Mouse (Mus musculus): ENCODE measurements around the gene Fkbp4. TPM values are rescaled to one million over a fixed set of nuclear protein-coding genes. Genes with fewer than 3 reads are reported as not detected.

The Fkbp4 gene
- total RNA-seq (2015) (34.6 and 38.1 TPM in 2 replicates), total RNA-seq (2017) (93.1 and 95.7 TPM in 2 replicates)

- ATAC-seq (ENCODE audit: poor library complexity, severe bottlenecking): peak; percentile 91
Observed at GRCm38 (mm10) chr6:128438317-128438870, at the start of gene Fkbp4. Gene Fkbp4, minus strand, starts transcription at chr6:128438677.

DNA sequence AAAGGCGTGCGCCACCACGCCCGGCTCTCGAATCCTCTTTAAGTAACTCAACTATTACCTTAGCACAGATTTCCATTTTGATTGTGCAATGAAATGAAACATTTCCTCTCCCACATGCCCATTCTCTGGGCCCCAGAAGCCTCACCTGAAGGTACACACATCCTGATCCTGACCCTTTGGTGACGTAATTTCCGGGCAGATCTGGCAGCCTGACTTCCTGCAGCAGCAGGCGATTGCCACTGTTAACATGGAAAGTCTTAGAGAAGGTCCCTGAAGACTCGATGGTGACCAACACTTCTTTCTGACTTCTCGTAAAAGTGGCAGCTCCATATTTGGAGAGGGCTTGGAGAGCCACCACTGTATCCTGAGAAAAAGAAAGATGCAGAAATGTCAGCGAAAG lies 49.3 kb upstream of the Fkbp4 start:
- ATAC-seq (ENCODE audit: poor library complexity, severe bottlenecking): no peak

- ATAC-seq (ENCODE audit: poor library complexity, severe bottlenecking): peak; percentile 100
Observed at GRCm38 (mm10) chr6:128479463-128480454, 41.3 kb upstream of the Fkbp4 start.

DNA sequence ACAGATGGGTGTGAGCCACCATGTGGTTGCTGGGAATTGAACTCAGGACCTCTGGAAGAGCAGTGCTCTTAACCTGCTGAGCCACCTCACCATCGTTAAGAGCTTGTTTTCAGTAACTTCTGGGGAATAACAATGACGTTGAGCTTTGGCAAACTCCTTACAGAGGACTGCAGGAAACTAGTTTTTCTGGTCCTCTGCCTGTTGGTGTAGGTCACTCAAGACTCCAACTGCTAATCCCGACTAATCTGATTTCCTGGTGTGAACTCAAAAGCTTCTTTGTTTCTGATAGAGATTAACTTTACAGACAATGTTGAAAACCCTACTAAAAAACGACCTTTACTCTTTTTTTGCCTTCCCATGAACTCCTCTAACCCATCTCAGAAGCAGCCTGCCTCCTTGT lies 39.0 kb upstream of the Fkbp4 start:
- ATAC-seq (ENCODE audit: poor library complexity, severe bottlenecking): no peak

GRCm38 (mm10) chr6:128474112-128474511 lies 35.6 kb upstream of the Fkbp4 start:
- peak; percentile 43 for ATAC-seq (ENCODE audit: poor library complexity, severe bottlenecking)

- ATAC-seq (ENCODE audit: poor library complexity, severe bottlenecking): peak; percentile 49
Observed at GRCm38 (mm10) chr6:128469451-128469850, 31.0 kb upstream of the Fkbp4 start.

GRCm38 (mm10) chr6:128467298-128467697 lies 28.8 kb upstream of the Fkbp4 start:
- no peak for ATAC-seq (ENCODE audit: poor library complexity, severe bottlenecking)

DNA sequence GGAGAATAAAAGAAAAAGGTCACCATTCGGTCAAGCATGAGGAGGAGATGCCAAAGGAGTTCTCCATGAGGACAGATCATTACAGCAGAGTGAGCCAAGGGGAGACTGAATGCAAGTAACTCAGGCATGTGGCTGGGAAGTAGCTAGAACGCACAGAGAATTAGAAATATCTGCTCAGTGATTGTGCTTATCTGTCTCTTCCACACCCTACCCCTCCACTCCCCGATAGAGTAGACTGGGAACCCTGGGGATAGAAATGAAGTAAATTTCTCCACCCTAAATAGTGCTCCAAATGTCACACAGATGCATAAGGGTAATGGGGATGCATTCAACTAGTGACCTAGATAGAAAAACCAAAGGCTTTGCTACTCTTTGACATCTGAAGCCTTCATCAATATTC lies 28.1 kb upstream of the Fkbp4 start:
- ATAC-seq (ENCODE audit: poor library complexity, severe bottlenecking): no peak

DNA sequence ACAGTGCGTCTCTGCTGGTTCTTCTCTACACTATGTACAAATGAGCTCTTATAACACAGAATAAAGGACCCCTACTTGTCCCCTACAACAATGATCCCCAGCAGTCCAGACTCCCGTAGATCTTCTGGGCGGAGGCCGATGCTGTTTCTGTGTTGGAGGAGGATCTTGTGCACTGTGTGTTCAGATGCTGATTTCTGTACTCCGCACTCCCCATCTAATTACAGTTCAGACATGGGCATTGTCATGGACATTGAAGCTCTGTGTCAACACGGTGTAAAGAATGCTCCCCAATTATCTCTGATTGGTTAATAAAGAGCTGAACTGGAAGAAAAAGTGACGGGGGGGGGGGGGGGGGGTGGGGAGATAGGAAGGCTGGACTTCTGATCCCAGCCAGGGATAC lies 27.6 kb upstream of the Fkbp4 start:
- no peak for ATAC-seq (ENCODE audit: poor library complexity, severe bottlenecking)

- ATAC-seq (ENCODE audit: poor library complexity, severe bottlenecking): no peak
Observed at GRCm38 (mm10) chr6:128464996-128465395, 26.5 kb upstream of the Fkbp4 start.

- no peak for ATAC-seq (ENCODE audit: poor library complexity, severe bottlenecking)
Observed at GRCm38 (mm10) chr6:128461606-128462005, 23.1 kb upstream of the Fkbp4 start.

GRCm38 (mm10) chr6:128460729-128461503 lies 22.4 kb upstream of the Fkbp4 start:
- ATAC-seq (ENCODE audit: poor library complexity, severe bottlenecking): no peak

DNA sequence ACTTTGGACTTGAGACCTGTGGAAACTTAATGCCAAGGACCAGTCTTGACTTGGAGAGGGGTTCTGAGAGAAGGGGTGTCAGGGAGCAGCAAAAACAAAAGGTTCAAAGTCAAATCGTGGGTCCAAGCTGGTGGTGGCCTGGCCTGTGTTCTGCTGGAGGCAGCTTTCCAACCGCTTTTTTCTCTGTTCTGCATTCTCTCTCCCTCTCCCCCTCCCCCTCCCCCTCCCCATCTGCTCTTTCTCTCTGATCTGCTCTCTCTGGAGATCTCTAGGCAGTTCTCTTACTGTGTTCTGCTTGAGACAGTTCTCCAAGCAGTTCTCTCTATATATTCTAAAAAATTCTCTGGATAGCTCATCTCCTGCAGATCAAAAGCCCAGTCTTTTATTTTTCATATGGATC lies 21.8 kb upstream of the Fkbp4 start:
- no peak for ATAC-seq (ENCODE audit: poor library complexity, severe bottlenecking)

DNA sequence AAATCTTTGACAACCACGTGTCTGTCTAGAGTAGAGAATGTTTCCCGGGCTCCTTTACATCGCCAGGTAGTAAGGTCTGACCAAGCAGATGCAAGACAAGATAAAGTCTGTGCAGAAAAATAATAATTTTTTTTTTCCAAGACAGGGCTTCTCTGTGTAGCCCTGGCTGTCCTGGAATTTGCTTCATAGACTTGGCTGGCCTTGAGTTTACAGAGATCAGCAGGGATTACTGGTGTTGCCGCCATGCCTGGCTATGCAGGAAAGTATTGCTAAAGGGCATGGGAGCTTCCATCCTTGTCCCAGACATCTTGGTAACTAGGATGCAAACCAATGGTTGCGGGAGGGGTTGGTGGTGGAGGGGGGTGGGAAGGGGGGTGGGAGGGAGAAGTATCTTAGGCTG lies 18.7 kb upstream of the Fkbp4 start:
- ATAC-seq (ENCODE audit: poor library complexity, severe bottlenecking): no peak

DNA sequence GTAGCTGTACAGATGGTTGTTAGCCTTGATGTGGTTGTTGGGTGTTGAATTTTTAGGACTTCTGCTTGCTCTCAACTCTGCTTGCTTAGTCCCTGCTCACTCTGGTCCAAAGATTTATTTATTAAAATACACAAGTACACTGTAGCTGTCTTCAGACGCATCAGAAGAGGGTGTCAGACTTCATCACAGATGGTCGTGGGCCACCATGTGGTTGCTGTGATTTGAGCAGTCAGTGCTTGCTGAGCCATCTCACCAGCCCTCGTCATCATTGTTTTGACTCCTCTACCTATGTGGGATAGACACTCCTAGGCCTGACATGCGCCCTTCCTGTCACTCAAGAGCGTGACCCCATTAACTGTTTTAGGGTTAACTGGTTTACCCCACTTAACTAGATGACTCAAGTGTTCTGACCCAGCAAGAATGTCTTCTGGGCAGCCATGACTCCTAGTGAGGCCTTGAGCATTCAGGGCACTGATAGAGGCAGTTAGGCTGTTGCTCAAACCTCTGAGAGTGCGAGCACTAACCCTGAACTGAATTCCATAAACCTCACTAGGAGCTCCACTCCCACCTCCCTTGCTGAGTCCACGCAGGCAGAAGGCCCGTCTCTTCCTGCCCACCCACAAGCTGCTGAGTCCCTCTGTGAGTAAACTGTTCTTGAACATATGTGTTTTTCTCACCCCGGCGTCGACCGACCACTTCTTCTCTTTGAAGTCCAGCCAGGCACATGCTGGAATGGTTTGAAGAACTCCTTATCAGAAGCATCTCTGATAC lies 17.5 kb upstream of the Fkbp4 start:
- no peak for ATAC-seq (ENCODE audit: poor library complexity, severe bottlenecking)

- no peak for ATAC-seq (ENCODE audit: poor library complexity, severe bottlenecking)
Observed at GRCm38 (mm10) chr6:128447063-128447462, 8.6 kb upstream of the Fkbp4 start.

- ATAC-seq (ENCODE audit: poor library complexity, severe bottlenecking): peak; percentile 74
Observed at GRCm38 (mm10) chr6:128445761-128446535, 7.5 kb upstream of the Fkbp4 start.

- ATAC-seq (ENCODE audit: poor library complexity, severe bottlenecking): no peak
Observed at GRCm38 (mm10) chr6:128440238-128440637, 1.8 kb upstream of the Fkbp4 start.

DNA sequence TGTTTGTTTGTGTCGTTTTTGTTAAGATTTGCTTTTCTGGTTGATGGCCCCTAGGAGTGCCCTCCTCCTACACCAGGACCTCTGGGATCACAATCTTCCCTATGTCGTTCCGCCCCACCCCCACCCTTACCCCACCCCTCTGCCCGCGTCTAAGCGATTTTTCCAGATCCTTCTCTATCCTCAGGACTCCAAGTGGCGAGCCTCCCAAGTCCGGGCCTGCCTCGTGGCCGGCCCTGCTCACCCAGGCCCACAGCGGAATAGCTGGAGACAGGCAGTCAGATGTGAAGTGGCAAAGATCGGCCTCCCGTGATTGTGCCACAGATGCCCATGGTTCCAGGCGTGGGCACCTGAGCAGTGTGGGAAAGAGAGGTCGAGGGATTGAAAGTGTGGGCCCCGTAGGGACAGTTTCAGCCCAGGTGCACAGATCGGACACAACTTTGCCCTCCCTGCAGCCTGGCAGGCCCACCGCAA lies 429 bp upstream of the Fkbp4 start:
- no peak for ATAC-seq (ENCODE audit: poor library complexity, severe bottlenecking)
